Mouse (Mus musculus): Measurements from ENCODE around the gene Catspere2. TPM values are rescaled to one million over a fixed set of nuclear protein-coding genes. Genes with fewer than 3 reads are reported as not detected.
"Not testable (repeated sequence)": the region's sequence is repeated elsewhere in the genome, so short reads cannot be mapped to it uniquely, and the experiment has no call there.

Gene Catspere2
- polyA plus RNA-seq, 1 experiment, result not detected

DNA sequence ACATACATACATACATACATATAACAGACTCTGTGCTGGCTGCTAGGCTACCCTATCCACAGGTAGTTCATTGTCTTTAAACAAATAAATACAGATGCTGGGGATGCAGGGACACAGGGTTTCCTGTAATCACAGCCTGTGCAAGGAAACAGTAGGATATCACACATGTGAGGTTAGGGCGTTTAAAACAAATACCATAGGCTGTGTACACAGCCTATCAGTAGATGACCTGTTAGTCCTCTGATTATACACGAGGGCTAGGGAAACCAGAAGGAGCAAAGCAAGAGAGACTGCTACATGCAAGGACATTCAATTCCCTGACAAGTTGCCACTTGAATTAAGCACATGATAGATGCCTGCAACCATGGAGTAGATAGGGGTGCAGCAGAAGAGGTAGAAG, 139.0 kb downstream of the Catspere2 start:
- not testable (repeated sequence) for H3K4me1 ChIP-seq (ENCODE audit: control insufficient read depth, insufficient read depth, low read length); H3K36me3 ChIP-seq (ENCODE audit: control insufficient read depth, insufficient read depth, low read length, poor library complexity, severe bottlenecking); H3K9ac ChIP-seq (ENCODE audit: low read depth, poor library complexity, severe bottlenecking); H3K4me3 ChIP-seq (ENCODE audit: low read depth, low read length); H3K9me3 ChIP-seq (replicated peaks; ENCODE audit: control insufficient read depth, insufficient read depth, low read length, poor library complexity, severe bottlenecking); H3K27me3 ChIP-seq (ENCODE audit: control insufficient read depth, insufficient read depth, low read length, poor library complexity, severe bottlenecking); H3K27ac ChIP-seq (ENCODE audit: insufficient read depth, low read length)

DNA sequence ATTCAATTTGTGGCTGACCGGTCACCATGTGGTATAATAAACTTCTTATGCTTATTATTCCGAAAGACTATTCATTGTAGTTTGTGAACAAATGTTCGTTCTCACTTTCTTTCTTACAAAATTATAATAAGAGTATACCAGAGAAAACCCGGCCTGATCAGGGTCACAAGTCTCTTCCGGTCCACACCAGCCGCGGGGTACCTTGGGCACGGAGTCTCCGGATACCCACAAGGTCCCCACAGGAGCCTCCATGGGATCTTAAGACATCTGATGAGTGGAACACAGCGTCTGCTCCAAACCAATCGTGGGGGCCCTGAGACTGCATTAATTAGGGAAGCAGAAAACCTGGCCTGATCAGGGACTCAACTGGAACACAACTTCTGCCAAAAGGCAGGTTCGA, 151.1 kb downstream of the Catspere2 start:
- H3K27ac ChIP-seq (ENCODE audit: insufficient read depth, low read length), result no peak overlapping the region
- TF ChIP-seq EP300 (IDR thresholded peaks at IDR 0.05; ENCODE audit: insufficient read depth, low read depth, low read length) (no peak), POLR2A (IDR thresholded peaks at IDR 0.05; ENCODE audit: insufficient read depth, low read length) (no peak), CTCF (IDR thresholded peaks at IDR 0.05; ENCODE audit: low read depth, low read length) (no peak)
- no peaks in the 10 kb centered on the region for H3K4me1 ChIP-seq (ENCODE audit: control insufficient read depth, insufficient read depth, low read length)
- no peak overlapping the region for H3K4me3 ChIP-seq (ENCODE audit: low read depth, low read length)
- H3K9me3 ChIP-seq (replicated peaks; ENCODE audit: control insufficient read depth, insufficient read depth, low read length, poor library complexity, severe bottlenecking), result peaks cover 22% of the 10 kb centered on the region
- H3K36me3 ChIP-seq (ENCODE audit: control insufficient read depth, insufficient read depth, low read length, poor library complexity, severe bottlenecking), result no peaks in the 10 kb centered on the region
- no peak overlapping the region for H3K9ac ChIP-seq (ENCODE audit: low read depth, poor library complexity, severe bottlenecking)
- H3K27me3 ChIP-seq (ENCODE audit: control insufficient read depth, insufficient read depth, low read length, poor library complexity, severe bottlenecking), result no peaks in the 10 kb centered on the region

DNA sequence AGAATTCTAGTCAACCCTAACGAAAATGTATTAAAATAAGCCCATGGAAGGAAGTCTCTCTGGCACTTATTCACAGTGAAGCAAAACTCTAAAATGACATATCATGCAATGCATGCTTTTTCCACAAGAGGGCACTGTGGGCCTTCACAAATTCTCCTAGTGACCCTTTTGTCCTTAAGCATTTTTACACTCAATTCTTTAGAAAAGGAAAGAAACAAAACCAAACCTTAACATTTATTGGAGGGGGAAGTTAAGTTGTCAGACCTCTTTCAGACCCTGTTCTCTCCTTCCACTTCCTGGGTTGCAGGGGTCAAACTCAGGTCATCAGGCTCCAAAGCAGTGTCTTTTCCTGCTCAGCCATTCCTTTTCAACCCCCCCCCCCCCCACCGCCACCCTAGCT, 163.3 kb downstream of the Catspere2 start:
- H3K27ac ChIP-seq (ENCODE audit: insufficient read depth, low read length); H3K27me3 ChIP-seq (ENCODE audit: control insufficient read depth, insufficient read depth, low read length, poor library complexity, severe bottlenecking); H3K9ac ChIP-seq (ENCODE audit: low read depth, poor library complexity, severe bottlenecking); H3K36me3 ChIP-seq (ENCODE audit: control insufficient read depth, insufficient read depth, low read length, poor library complexity, severe bottlenecking); H3K4me3 ChIP-seq (ENCODE audit: low read depth, low read length); H3K9me3 ChIP-seq (replicated peaks; ENCODE audit: control insufficient read depth, insufficient read depth, low read length, poor library complexity, severe bottlenecking); H3K4me1 ChIP-seq (ENCODE audit: control insufficient read depth, insufficient read depth, low read length): not testable (repeated sequence)

DNA sequence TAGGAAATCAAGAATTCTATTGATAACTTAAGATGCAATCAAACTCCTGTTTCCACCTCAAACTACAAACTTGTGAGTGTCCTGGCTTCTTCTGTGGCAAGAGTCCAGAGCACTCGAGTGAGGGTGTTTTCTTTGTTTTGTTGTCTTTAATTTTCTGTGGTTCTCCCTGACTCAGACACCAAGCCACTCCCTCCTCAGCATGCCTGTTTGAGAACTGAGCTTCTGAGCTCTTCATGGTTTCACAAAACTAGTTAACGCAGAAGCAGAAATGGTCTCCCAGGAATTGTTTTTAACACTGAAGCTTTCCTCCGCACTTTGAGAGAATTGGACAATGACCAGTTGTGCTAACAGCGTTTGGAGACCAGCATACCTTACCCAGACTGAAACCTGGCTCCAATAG, 163.7 kb downstream of the Catspere2 start:
- H3K4me3 ChIP-seq (ENCODE audit: low read depth, low read length); H3K27me3 ChIP-seq (ENCODE audit: control insufficient read depth, insufficient read depth, low read length, poor library complexity, severe bottlenecking); H3K27ac ChIP-seq (ENCODE audit: insufficient read depth, low read length): not testable (repeated sequence)

DNA sequence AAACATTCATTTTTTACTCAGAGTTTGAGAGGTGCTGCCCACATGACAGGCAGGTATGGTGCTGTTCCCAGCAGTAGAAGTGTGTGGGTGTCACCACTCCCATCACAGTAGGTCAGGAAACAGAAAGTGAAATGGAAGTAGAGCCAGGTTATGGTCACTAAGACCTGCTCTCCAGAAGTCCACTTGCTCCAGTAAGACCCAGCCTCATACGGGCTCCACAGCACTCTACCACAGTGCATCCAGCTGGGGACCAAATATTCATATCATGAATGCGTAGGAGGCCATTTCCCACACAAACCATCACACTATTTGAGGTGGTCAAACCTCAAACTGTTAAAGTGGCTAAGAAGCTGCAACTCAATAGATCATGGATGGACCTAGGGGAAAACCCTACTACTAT, 199.0 kb downstream of the Catspere2 start:
- H3K27me3 ChIP-seq (ENCODE audit: control insufficient read depth, insufficient read depth, low read length, poor library complexity, severe bottlenecking), result no peaks in the 10 kb centered on the region
- no peak overlapping the region for H3K9ac ChIP-seq (ENCODE audit: low read depth, poor library complexity, severe bottlenecking)
- peaks cover 11% of the 10 kb centered on the region for H3K9me3 ChIP-seq (replicated peaks; ENCODE audit: control insufficient read depth, insufficient read depth, low read length, poor library complexity, severe bottlenecking)
- TF ChIP-seq POLR2A (IDR thresholded peaks at IDR 0.05; ENCODE audit: insufficient read depth, low read length), result no peak
- no peak for TF ChIP-seq CTCF (IDR thresholded peaks at IDR 0.05; ENCODE audit: low read depth, low read length)
- no peak for TF ChIP-seq EP300 (IDR thresholded peaks at IDR 0.05; ENCODE audit: insufficient read depth, low read depth, low read length)
- H3K27ac ChIP-seq (ENCODE audit: insufficient read depth, low read length), result no peak overlapping the region
- H3K4me1 ChIP-seq (ENCODE audit: control insufficient read depth, insufficient read depth, low read length), result no peaks in the 10 kb centered on the region
- no peak overlapping the region for H3K4me3 ChIP-seq (ENCODE audit: low read depth, low read length)
- no peaks in the 10 kb centered on the region for H3K36me3 ChIP-seq (ENCODE audit: control insufficient read depth, insufficient read depth, low read length, poor library complexity, severe bottlenecking)

More for the DNA sequence above, 163.7 kb downstream of the Catspere2 start:
- not testable (repeated sequence) for H3K9ac ChIP-seq (ENCODE audit: low read depth, poor library complexity, severe bottlenecking); H3K36me3 ChIP-seq (ENCODE audit: control insufficient read depth, insufficient read depth, low read length, poor library complexity, severe bottlenecking); H3K4me1 ChIP-seq (ENCODE audit: control insufficient read depth, insufficient read depth, low read length); H3K9me3 ChIP-seq (replicated peaks; ENCODE audit: control insufficient read depth, insufficient read depth, low read length, poor library complexity, severe bottlenecking)

DNA sequence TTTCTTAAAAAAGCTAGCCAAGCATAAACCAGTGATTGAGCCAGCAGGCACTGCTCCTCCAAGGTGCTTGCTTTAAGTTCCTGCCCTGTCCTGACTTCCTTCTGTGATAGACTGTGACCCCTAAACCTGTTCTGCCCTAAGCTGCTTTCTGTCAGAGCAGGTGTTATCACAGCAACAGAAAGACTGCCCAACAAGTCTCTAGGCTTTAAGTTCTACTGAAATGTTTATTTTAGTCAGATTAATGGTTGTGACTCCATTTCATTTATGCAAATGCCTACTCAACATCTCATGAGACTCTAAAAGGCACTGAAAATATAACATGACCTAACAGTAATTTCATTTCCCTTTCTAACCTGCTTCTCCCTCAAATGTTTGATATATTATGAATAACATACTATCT, 202.4 kb downstream of the Catspere2 start:
- Histone ChIP-seq H3K4me1 (ENCODE audit: control insufficient read depth, insufficient read depth, low read length) (no peaks in the 10 kb centered on the region), H3K9ac (ENCODE audit: low read depth, poor library complexity, severe bottlenecking) (no peak overlapping the region)
- TF ChIP-seq CTCF (IDR thresholded peaks at IDR 0.05; ENCODE audit: low read depth, low read length) (no peak), POLR2A (IDR thresholded peaks at IDR 0.05; ENCODE audit: insufficient read depth, low read length) (no peak), EP300 (IDR thresholded peaks at IDR 0.05; ENCODE audit: insufficient read depth, low read depth, low read length) (no peak)

DNA sequence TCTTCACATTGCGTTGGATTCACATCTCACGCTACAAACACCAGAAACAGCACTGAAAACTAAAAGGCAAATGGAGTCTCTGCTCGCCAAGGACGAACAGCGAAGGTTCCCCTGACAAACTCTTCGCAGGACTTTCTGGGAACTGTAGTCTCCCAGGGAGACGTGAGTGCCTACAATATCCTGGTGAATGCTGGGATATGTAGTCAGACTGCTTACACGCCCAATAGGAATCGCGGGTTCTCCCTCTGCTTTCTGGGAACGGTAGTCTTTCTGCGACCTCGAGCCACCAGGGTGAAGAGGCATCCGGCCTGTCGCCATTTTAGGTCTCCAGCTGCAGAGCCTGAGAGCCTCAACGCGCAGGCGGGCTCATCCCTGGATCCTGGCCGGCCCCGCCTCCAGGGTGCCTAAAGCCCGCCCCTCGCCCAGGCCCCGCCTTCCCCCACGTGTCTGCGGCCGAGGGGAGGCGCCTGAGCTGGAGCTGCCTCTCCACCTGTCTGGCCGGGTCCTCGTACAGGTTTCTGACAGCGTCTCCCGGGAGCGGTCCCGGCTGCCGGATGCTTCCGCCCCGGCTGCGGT, 204.1 kb downstream of the Catspere2 start, which contains the start of gene Desi2:
Desi2 (plus strand) TSS at position 202 of the 576 bp plus-strand sequence.
- not testable (repeated sequence) for H3K36me3 ChIP-seq (ENCODE audit: control insufficient read depth, insufficient read depth, low read length, poor library complexity, severe bottlenecking); H3K27ac ChIP-seq (ENCODE audit: insufficient read depth, low read length); H3K4me1 ChIP-seq (ENCODE audit: control insufficient read depth, insufficient read depth, low read length); H3K9me3 ChIP-seq (replicated peaks; ENCODE audit: control insufficient read depth, insufficient read depth, low read length, poor library complexity, severe bottlenecking); H3K27me3 ChIP-seq (ENCODE audit: control insufficient read depth, insufficient read depth, low read length, poor library complexity, severe bottlenecking)
- TF ChIP-seq POLR2A (IDR thresholded peaks at IDR 0.05; ENCODE audit: insufficient read depth, low read length), result peak; percentile 65
- peak within 1 kb of the TSS; percentile 70 for H3K9ac ChIP-seq (ENCODE audit: low read depth, poor library complexity, severe bottlenecking)
- H3K4me3 ChIP-seq (ENCODE audit: low read depth, low read length), result peak within 1 kb of the TSS; percentile 86

More for the DNA sequence above, 202.4 kb downstream of the Catspere2 start:
- no peaks in the 10 kb centered on the region for H3K36me3 ChIP-seq (ENCODE audit: control insufficient read depth, insufficient read depth, low read length, poor library complexity, severe bottlenecking)
- peaks cover 11% of the 10 kb centered on the region for H3K9me3 ChIP-seq (replicated peaks; ENCODE audit: control insufficient read depth, insufficient read depth, low read length, poor library complexity, severe bottlenecking)
- H3K4me3 ChIP-seq (ENCODE audit: low read depth, low read length), result no peak overlapping the region
- no peaks in the 10 kb centered on the region for H3K27me3 ChIP-seq (ENCODE audit: control insufficient read depth, insufficient read depth, low read length, poor library complexity, severe bottlenecking)
- no peak overlapping the region for H3K27ac ChIP-seq (ENCODE audit: insufficient read depth, low read length)
